Mouse (Mus musculus): ENCODE measurements around the gene Klhl12. TPM values are rescaled to one million over a fixed set of nuclear protein-coding genes. Genes with fewer than 3 reads are reported as not detected.

The Klhl12 gene
- total RNA-seq, 2 experiments from 2014 or later, result 11.7 to 14.2 TPM

Other genes with a start within 250 kb of the Klhl12 start
- not detected in 2 replicates for gene Adora1, start 220.1 kb upstream of the Klhl12 start, total RNA-seq (2015)
- not detected in 2 replicates for gene Adora1, start 220.1 kb upstream of the Klhl12 start, total RNA-seq (2017)
- not detected in 2 replicates for gene Myog, start 165.5 kb upstream of the Klhl12 start, total RNA-seq (2015)
- not detected in 2 replicates for gene Myog, start 165.5 kb upstream of the Klhl12 start, total RNA-seq (2017)
- gene Ppfia4, start 122.6 kb upstream of the Klhl12 start, total RNA-seq (2015), result 3.1 and 6.1 TPM in 2 replicates
- 5.3 and 6.5 TPM in 2 replicates for gene Ppfia4, start 122.6 kb upstream of the Klhl12 start, total RNA-seq (2017)
- 42.1 and 45.9 TPM in 2 replicates for gene Tmem183a, start 93.6 kb upstream of the Klhl12 start, total RNA-seq (2015)
- gene Tmem183a, start 93.6 kb upstream of the Klhl12 start, total RNA-seq (2017), result 43.3 and 71.6 TPM in 2 replicates
- not detected in 2 replicates for gene 4933406M09Rik, start 69.6 kb upstream of the Klhl12 start, total RNA-seq (2015)
- not detected in 2 replicates for gene 4933406M09Rik, start 69.6 kb upstream of the Klhl12 start, total RNA-seq (2017)
- 45.6 and 45.9 TPM in 2 replicates for gene Cyb5r1, start 50.0 kb upstream of the Klhl12 start, total RNA-seq (2015)
- gene Cyb5r1, start 50.0 kb upstream of the Klhl12 start, total RNA-seq (2017), result 22.2 and 25.3 TPM in 2 replicates
- gene Adipor1, start 40.2 kb upstream of the Klhl12 start, total RNA-seq (2015), result 63.0 and 63.2 TPM in 2 replicates
- 43.2 and 44.2 TPM in 2 replicates for gene Adipor1, start 40.2 kb upstream of the Klhl12 start, total RNA-seq (2017)
- 20.0 and 25.6 TPM in 2 replicates for gene Rabif, start 39.1 kb downstream of the Klhl12 start, total RNA-seq (2015)
- 15.4 and 15.5 TPM in 2 replicates for gene Rabif, start 39.1 kb downstream of the Klhl12 start, total RNA-seq (2017)
- 0.10 TPM in 1 of 2 replicates, not detected in the other for gene Mgat4e, start 94.2 kb downstream of the Klhl12 start, total RNA-seq (2015)
- not detected in 2 replicates for gene Mgat4e, start 94.2 kb downstream of the Klhl12 start, total RNA-seq (2017)
- 16.3 and 24.2 TPM in 2 replicates for gene Kdm5b, start 104.6 kb downstream of the Klhl12 start, total RNA-seq (2015)
- 18.0 and 20.6 TPM in 2 replicates for gene Kdm5b, start 104.6 kb downstream of the Klhl12 start, total RNA-seq (2017)
- 0.05 and 0.10 TPM in 2 replicates for gene Syt2, start 191.1 kb downstream of the Klhl12 start, total RNA-seq (2015)
- not detected in 2 replicates for gene Syt2, start 191.1 kb downstream of the Klhl12 start, total RNA-seq (2017)